Mouse (Mus musculus): ENCODE data around the gene Kirrel. TPM values are rescaled to one million over a fixed set of nuclear protein-coding genes. Genes with fewer than 3 reads are reported as not detected.

The Kirrel gene
- total and polyA plus RNA-seq, 3 experiments = not detected

DNA sequence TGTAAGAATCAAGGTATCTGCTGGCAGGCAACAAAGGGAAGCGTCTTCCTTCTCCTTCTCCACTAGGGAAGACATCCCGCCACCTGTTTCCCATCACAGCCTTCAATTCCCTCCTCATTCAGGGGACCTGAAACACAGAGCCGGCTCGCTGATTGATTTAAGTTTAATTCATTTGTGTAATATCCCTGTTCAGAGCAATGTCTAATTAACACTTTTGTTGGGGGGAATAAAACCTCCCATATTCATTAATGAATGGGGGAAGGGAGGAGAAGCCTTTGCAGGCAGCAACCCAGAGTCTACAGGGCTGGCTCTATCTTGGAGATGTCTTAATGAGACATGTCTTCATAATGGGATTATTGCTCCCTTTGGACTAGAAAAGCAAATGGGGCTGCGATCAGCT is 34.3 kb downstream of the Kirrel start:
- H3K4me1 ChIP-seq (ENCODE audit: control insufficient read depth in 1 of 2, insufficient read depth in 2 of 2, low read length in 2 of 2) = no peaks in the 10 kb centered on the region
- no peak overlapping the region for H3K27ac ChIP-seq (ENCODE audit: control insufficient read depth, low read depth, low read length)
- no peak overlapping the region for H3K4me3 ChIP-seq (ENCODE audit: control insufficient read depth in 1 of 2, insufficient read depth in 1 of 2, low read depth in 2 of 2, low read length in 2 of 2)
- H3K9me3 ChIP-seq (replicated peaks; ENCODE audit: insufficient read depth, low read length) = no peaks in the 10 kb centered on the region
- H3K36me3 ChIP-seq (ENCODE audit: control insufficient read depth in 1 of 2, insufficient read depth in 2 of 2, low read length in 2 of 2) = no peaks in the 10 kb centered on the region
- H3K79me2 ChIP-seq (ENCODE audit: control insufficient read depth, insufficient read depth, low read length, poor library complexity) = no peaks in the 10 kb centered on the region
- no peak for TF ChIP-seq TCF12 (IDR thresholded peaks at IDR 0.05; ENCODE audit: low read depth, low read length)
- no peak for TF ChIP-seq ZNF384 (IDR thresholded peaks at IDR 0.05; ENCODE audit: low read depth, low read length)
- no peak for TF ChIP-seq HCFC1 (IDR thresholded peaks at IDR 0.05; ENCODE audit: low read depth, low read length)
- no peak for TF ChIP-seq SMC3 (IDR thresholded peaks at IDR 0.05; ENCODE audit: low read depth, low read length)
- TF ChIP-seq CHD2 (IDR thresholded peaks at IDR 0.05; ENCODE audit: low read length) = no peak
- no peak for DNase-seq (ENCODE audit: low read depth, low spot score)
- no peak overlapping the region for H3K9ac ChIP-seq (ENCODE audit: control insufficient read depth, low read depth, low read length, poor library complexity, severe bottlenecking)
- H3K27me3 ChIP-seq (ENCODE audit: control insufficient read depth in 1 of 2, insufficient read depth in 2 of 2, low read length in 2 of 2) = no peaks in the 10 kb centered on the region

DNA sequence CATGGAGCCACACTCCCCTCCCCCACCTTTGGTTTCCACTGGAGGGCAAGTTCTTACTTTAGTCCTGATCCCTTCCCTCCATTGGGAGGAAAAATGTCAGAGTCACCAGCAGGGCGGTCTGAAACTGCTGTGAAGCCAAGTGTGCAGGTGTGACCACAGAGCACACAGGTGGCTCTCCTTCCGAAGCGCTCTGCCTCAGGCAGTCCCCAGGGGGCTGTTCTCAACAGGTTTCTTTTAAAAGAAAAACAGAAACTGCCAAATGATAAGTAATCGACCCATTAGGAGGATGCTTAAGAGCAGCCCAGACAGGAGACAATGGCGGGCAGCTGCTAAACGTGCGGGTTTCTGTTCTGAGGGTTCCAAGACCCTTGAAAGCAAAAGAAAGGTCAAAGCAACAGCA is 37.8 kb downstream of the Kirrel start:
- no peaks in the 10 kb centered on the region for H3K79me2 ChIP-seq (ENCODE audit: control insufficient read depth, insufficient read depth, low read length, poor library complexity)
- H3K9ac ChIP-seq (ENCODE audit: control insufficient read depth, low read depth, low read length, poor library complexity, severe bottlenecking) = no peak overlapping the region
- H3K27ac ChIP-seq (ENCODE audit: control insufficient read depth, low read depth, low read length) = no peak overlapping the region
- H3K4me3 ChIP-seq (ENCODE audit: control insufficient read depth in 1 of 2, insufficient read depth in 1 of 2, low read depth in 2 of 2, low read length in 2 of 2) = no peak overlapping the region
- no peak for TF ChIP-seq POLR2A (IDR thresholded peaks at IDR 0.05; ENCODE audit: control insufficient read depth in 1 of 2, insufficient read depth in 1 of 2, low read depth in 1 of 2, low read length in 2 of 2, poor library complexity in 1 of 2)
- TF ChIP-seq GATA1 (IDR thresholded peaks at IDR 0.05; ENCODE audit: low read depth, low read length) = no peak
- TF ChIP-seq ZKSCAN1 (IDR thresholded peaks at IDR 0.05; ENCODE audit: low read depth, low read length) = no peak
- TF ChIP-seq BHLHE40 (IDR thresholded peaks at IDR 0.05; ENCODE audit: borderline replicate concordance, low read depth, low read length) = no peak
- TF ChIP-seq SMC3 (IDR thresholded peaks at IDR 0.05; ENCODE audit: low read depth, low read length) = no peak
- TF ChIP-seq MYB (IDR thresholded peaks at IDR 0.05; ENCODE audit: low read depth, low read length) = no peak
- no peak for TF ChIP-seq ZC3H11A (IDR thresholded peaks at IDR 0.05; ENCODE audit: low read depth, low read length)
- no peak for TF ChIP-seq UBTF (IDR thresholded peaks at IDR 0.05; ENCODE audit: borderline replicate concordance, insufficient read depth, low read depth, low read length)
- TF ChIP-seq USF2 (IDR thresholded peaks at IDR 0.05; ENCODE audit: borderline replicate concordance in 1 of 2, insufficient read depth in 1 of 2, low read depth in 1 of 2, low read length in 2 of 2) = no peak
- TF ChIP-seq CHD1 (IDR thresholded peaks at IDR 0.05; ENCODE audit: low read depth, low read length) = no peak
- no peak for TF ChIP-seq CHD2 (IDR thresholded peaks at IDR 0.05; ENCODE audit: low read length)
- TF ChIP-seq MYC (IDR thresholded peaks at IDR 0.05; ENCODE audit: low read depth, low read length) = no peak
- TF ChIP-seq HCFC1 (IDR thresholded peaks at IDR 0.05; ENCODE audit: low read depth, low read length) = no peak
- no peak for TF ChIP-seq MXI1 (IDR thresholded peaks at IDR 0.05; ENCODE audit: low read depth, low read length)
- TF ChIP-seq ETS1 (IDR thresholded peaks at IDR 0.05; ENCODE audit: low read depth, low read length) = no peak
- no peak for TF ChIP-seq TBP (IDR thresholded peaks at IDR 0.05; ENCODE audit: low read depth, low read length)
- TF ChIP-seq USF1 (IDR thresholded peaks at IDR 0.05; ENCODE audit: low read depth, low read length) = no peak
- TF ChIP-seq TCF12 (IDR thresholded peaks at IDR 0.05; ENCODE audit: low read depth, low read length) = no peak
- no peaks in the 10 kb centered on the region for H3K27me3 ChIP-seq (ENCODE audit: control insufficient read depth in 1 of 2, insufficient read depth in 2 of 2, low read length in 2 of 2)
- H3K9me3 ChIP-seq (replicated peaks; ENCODE audit: insufficient read depth, low read length) = no peaks in the 10 kb centered on the region
- no peak for DNase-seq (ENCODE audit: low read depth, low spot score)
- H3K36me3 ChIP-seq (ENCODE audit: control insufficient read depth in 1 of 2, insufficient read depth in 2 of 2, low read length in 2 of 2) = no peaks in the 10 kb centered on the region
- H3K4me1 ChIP-seq (ENCODE audit: control insufficient read depth in 1 of 2, insufficient read depth in 2 of 2, low read length in 2 of 2) = no peaks in the 10 kb centered on the region

Measured in MEL (cell line).